Mouse (Mus musculus): ENCODE data around the gene Epb41l2. TPM values are rescaled to one million over a fixed set of nuclear protein-coding genes. Genes with fewer than 3 reads are reported as not detected.

Gene Epb41l2
- polyA plus RNA-seq, 1 experiment from 2014 or later, result 45.3 TPM

DNA sequence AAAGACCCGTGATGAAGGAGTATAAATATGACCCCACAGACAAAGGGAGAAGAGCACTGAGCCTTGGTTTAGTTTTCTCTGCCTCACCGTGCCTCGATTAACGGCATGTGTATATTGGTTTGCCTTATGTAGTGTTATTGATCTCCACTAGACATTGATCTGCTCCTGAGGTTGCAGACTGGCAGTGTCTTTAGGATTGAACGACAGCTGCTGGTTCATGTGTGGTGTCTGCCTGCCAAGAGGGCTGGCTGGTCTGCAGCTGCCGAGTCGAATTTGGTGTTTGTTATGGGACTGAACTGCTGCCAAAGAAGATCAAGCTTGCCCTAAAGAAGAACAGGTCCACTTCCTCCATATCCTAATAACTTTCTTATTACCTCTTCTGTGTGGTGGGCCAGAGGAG, 5.2 kb upstream of the Epb41l2 start:
- 93% methylated on average over 7 of the region's 7 CpGs for WGBS
- H3K27me3 ChIP-seq (ENCODE audit: control insufficient read depth, insufficient read depth, low read length), result no peaks in the 10 kb centered on the region

GRCm38 (mm10) chr10:25359959-25360811, 587 bp downstream of the Epb41l2 start:
- Histone ChIP-seq H3K9me3 (ENCODE audit: control insufficient read depth, low read length) (no peaks in the 10 kb centered on the region), H3K4me3 (ENCODE audit: low read depth, low read length) (peak overlapping the region; percentile 93), H3K27me3 (ENCODE audit: control insufficient read depth, insufficient read depth, low read length) (no peaks in the 10 kb centered on the region), H3K36me3 (ENCODE audit: control insufficient read depth, insufficient read depth, low read length) (no peaks in the 10 kb centered on the region), H3K4me2 (ENCODE audit: low read depth) (peak overlapping the region; percentile 71), H3K27ac (ENCODE audit: low read depth, low read length) (peak overlapping the region; percentile 70; the same call in 1 of the 2 replicates), H3K4me1 (ENCODE audit: control insufficient read depth, insufficient read depth, low read length) (peaks cover 5% of the 10 kb centered on the region; the same call in 1 of the 2 replicates), H3K9ac (ENCODE audit: low read length) (peak overlapping the region; percentile 77)
- ATAC-seq (ENCODE audit: insufficient read depth, low FRiP score, low TSS enrichment) (no peak; the same call in none of the 2 replicates), DNase-seq (ENCODE audit: low spot score) (peak; percentile 43)
- WGBS, result under 1% methylated on average over 31 of the region's 84 CpGs

More for the DNA sequence above, 5.2 kb upstream of the Epb41l2 start:
- no peak for ATAC-seq (ENCODE audit: insufficient read depth, low FRiP score, low TSS enrichment)
- no peak overlapping the region for H3K9ac ChIP-seq (ENCODE audit: low read length)
- H3K36me3 ChIP-seq (ENCODE audit: control insufficient read depth, insufficient read depth, low read length), result no peaks in the 10 kb centered on the region
- H3K4me3 ChIP-seq (ENCODE audit: low read depth, low read length), result no peak overlapping the region
- H3K4me2 ChIP-seq (ENCODE audit: low read depth), result no peak overlapping the region
- no peaks in the 10 kb centered on the region for H3K4me1 ChIP-seq (ENCODE audit: control insufficient read depth, insufficient read depth, low read length)
- no peak for DNase-seq (ENCODE audit: low spot score)
- H3K9me3 ChIP-seq (ENCODE audit: control insufficient read depth, low read length), result no peaks in the 10 kb centered on the region
- no peak overlapping the region for H3K27ac ChIP-seq (ENCODE audit: low read depth, low read length)

DNA sequence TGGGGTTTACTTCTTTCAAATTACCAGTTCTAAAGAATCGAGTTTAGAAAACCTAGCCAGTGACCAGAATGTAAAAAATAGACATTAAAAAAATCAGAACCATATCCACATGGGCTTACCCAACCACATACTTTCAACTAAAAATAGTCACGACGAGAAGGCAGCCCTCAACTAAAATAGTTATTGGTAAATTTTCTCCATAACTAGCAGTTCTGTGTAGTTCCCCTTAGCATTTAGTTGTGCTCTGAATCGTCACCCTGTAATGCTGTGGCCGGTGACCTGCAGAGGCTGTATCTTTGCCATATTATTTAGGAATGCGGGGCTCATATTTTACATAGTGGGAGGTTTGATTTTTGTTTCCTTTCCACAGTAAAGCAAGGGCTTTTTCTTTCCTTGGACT, 2.6 kb downstream of the Epb41l2 start:
- Histone ChIP-seq H3K9ac (ENCODE audit: low read length) (no peak overlapping the region), H3K4me3 (ENCODE audit: low read depth, low read length) (no peak overlapping the region), H3K4me1 (ENCODE audit: control insufficient read depth, insufficient read depth, low read length) (peaks cover 5% of the 10 kb centered on the region; the same call in 1 of the 2 replicates), H3K27me3 (ENCODE audit: control insufficient read depth, insufficient read depth, low read length) (no peaks in the 10 kb centered on the region), H3K4me2 (ENCODE audit: low read depth) (no peak overlapping the region), H3K36me3 (ENCODE audit: control insufficient read depth, insufficient read depth, low read length) (no peaks in the 10 kb centered on the region), H3K9me3 (ENCODE audit: control insufficient read depth, low read length) (no peaks in the 10 kb centered on the region), H3K27ac (ENCODE audit: low read depth, low read length) (no peak overlapping the region)
- DNase-seq (ENCODE audit: low spot score) (no peak), ATAC-seq (ENCODE audit: insufficient read depth, low FRiP score, low TSS enrichment) (no peak)
- 73% methylated on average over 6 of the region's 6 CpGs for WGBS

GRCm38 (mm10) chr10:25365158-25365557, 5.6 kb downstream of the Epb41l2 start:
- H3K4me1 ChIP-seq (ENCODE audit: control insufficient read depth, insufficient read depth, low read length), result peaks cover 7% of the 10 kb centered on the region; the same call in 1 of the 2 replicates
- no peak overlapping the region for H3K27ac ChIP-seq (ENCODE audit: low read depth, low read length)
- no peaks in the 10 kb centered on the region for H3K9me3 ChIP-seq (ENCODE audit: control insufficient read depth, low read length)
- H3K4me2 ChIP-seq (ENCODE audit: low read depth), result no peak overlapping the region
- ATAC-seq (ENCODE audit: insufficient read depth, low FRiP score, low TSS enrichment) (no peak), DNase-seq (ENCODE audit: low spot score) (no peak)
- whole genome bisulfite sequencing, result 90% methylated on average over 7 of the region's 7 CpGs
- no peak overlapping the region for H3K4me3 ChIP-seq (ENCODE audit: low read depth, low read length)
- no peaks in the 10 kb centered on the region for H3K27me3 ChIP-seq (ENCODE audit: control insufficient read depth, insufficient read depth, low read length)
- no peak overlapping the region for H3K9ac ChIP-seq (ENCODE audit: low read length)
- H3K36me3 ChIP-seq (ENCODE audit: control insufficient read depth, insufficient read depth, low read length), result no peaks in the 10 kb centered on the region

- no peaks in the 10 kb centered on the region for H3K9me3 ChIP-seq (ENCODE audit: control insufficient read depth, low read length)
- H3K27ac ChIP-seq (ENCODE audit: low read depth, low read length), result no peak overlapping the region
- no peaks in the 10 kb centered on the region for H3K27me3 ChIP-seq (ENCODE audit: control insufficient read depth, insufficient read depth, low read length)
- WGBS, result 85% methylated on average over 7 of the region's 7 CpGs
- peaks cover 7% of the 10 kb centered on the region; the same call in 1 of the 2 replicates for H3K4me1 ChIP-seq (ENCODE audit: control insufficient read depth, insufficient read depth, low read length)
- no peak overlapping the region for H3K4me3 ChIP-seq (ENCODE audit: low read depth, low read length)
- no peak overlapping the region for H3K4me2 ChIP-seq (ENCODE audit: low read depth)
- ATAC-seq (ENCODE audit: insufficient read depth, low FRiP score, low TSS enrichment), result no peak
- no peak overlapping the region for H3K9ac ChIP-seq (ENCODE audit: low read length)
- DNase-seq (ENCODE audit: low spot score), result no peak
- H3K36me3 ChIP-seq (ENCODE audit: control insufficient read depth, insufficient read depth, low read length), result no peaks in the 10 kb centered on the region
Measured at GRCm38 (mm10) chr10:25365708-25366107, 6.1 kb downstream of the Epb41l2 start.

DNA sequence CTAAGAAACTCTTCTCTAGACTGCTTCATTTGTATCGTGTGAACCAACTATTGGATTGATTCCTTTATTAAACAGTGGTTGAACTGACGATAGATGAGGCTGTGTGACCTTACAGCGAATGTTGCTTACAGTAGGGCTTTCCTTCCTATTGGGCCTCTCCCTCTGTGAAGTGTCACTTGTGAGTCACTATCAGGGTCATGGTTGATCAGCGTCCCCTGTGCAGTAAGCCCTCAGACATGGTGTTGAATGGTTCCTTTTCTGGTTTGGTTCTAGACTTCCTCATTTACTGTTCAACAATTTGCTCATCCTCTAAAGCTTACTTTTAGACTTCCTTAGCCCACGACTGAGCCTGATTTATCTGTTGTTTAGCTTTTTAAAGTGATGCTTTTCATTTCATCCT, 7.1 kb downstream of the Epb41l2 start:
- no peak overlapping the region for H3K27ac ChIP-seq (ENCODE audit: low read depth, low read length)
- no peaks in the 10 kb centered on the region for H3K36me3 ChIP-seq (ENCODE audit: control insufficient read depth, insufficient read depth, low read length)
- no peaks in the 10 kb centered on the region for H3K27me3 ChIP-seq (ENCODE audit: control insufficient read depth, insufficient read depth, low read length)
- no peaks in the 10 kb centered on the region for H3K9me3 ChIP-seq (ENCODE audit: control insufficient read depth, low read length)
- no peak overlapping the region for H3K4me3 ChIP-seq (ENCODE audit: low read depth, low read length)
- WGBS, result 86% methylated on average over 5 of the region's 5 CpGs
- 0 out of 2 replicates have a peak, but pooled peaks cover 2% of the 10 kb centered on the region for H3K4me1 ChIP-seq (ENCODE audit: control insufficient read depth, insufficient read depth, low read length)
- DNase-seq (ENCODE audit: low spot score), result no peak
- no peak for ATAC-seq (ENCODE audit: insufficient read depth, low FRiP score, low TSS enrichment)
- H3K4me2 ChIP-seq (ENCODE audit: low read depth), result no peak overlapping the region
- H3K9ac ChIP-seq (ENCODE audit: low read length), result no peak overlapping the region

DNA sequence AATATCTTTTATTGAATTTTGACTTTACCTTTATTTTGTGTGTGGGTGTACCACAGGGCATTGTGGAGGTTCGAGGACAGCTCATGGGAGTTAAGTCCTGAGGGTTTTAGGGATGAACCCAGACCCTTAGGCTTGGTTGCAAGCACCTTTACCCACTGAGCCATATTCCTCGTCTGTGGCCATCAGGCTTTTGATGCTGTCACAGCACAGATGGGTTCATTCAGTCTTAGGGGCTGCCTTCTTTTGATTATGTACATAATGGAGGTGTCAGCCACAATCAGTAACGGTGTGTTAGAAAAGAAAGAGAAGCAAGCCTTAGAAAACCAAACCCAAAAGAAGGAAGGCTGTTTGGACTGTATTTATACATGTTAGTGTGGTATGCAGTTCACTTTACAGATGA, 9.3 kb downstream of the Epb41l2 start:
- no peak overlapping the region for H3K4me2 ChIP-seq (ENCODE audit: low read depth)
- no peak overlapping the region for H3K4me3 ChIP-seq (ENCODE audit: low read depth, low read length)
- H3K36me3 ChIP-seq (ENCODE audit: control insufficient read depth, insufficient read depth, low read length), result no peaks in the 10 kb centered on the region
- H3K9ac ChIP-seq (ENCODE audit: low read length), result no peak overlapping the region
- WGBS, result 51% methylated on average over 3 of the region's 3 CpGs
- no peak overlapping the region for H3K27ac ChIP-seq (ENCODE audit: low read depth, low read length)
- H3K9me3 ChIP-seq (ENCODE audit: control insufficient read depth, low read length), result no peaks in the 10 kb centered on the region
- 0 out of 2 replicates have a peak, but pooled peaks cover 2% of the 10 kb centered on the region for H3K4me1 ChIP-seq (ENCODE audit: control insufficient read depth, insufficient read depth, low read length)
- DNase-seq (ENCODE audit: low spot score) (no peak), ATAC-seq (ENCODE audit: insufficient read depth, low FRiP score, low TSS enrichment) (no peak)
- H3K27me3 ChIP-seq (ENCODE audit: control insufficient read depth, insufficient read depth, low read length), result no peaks in the 10 kb centered on the region

DNA sequence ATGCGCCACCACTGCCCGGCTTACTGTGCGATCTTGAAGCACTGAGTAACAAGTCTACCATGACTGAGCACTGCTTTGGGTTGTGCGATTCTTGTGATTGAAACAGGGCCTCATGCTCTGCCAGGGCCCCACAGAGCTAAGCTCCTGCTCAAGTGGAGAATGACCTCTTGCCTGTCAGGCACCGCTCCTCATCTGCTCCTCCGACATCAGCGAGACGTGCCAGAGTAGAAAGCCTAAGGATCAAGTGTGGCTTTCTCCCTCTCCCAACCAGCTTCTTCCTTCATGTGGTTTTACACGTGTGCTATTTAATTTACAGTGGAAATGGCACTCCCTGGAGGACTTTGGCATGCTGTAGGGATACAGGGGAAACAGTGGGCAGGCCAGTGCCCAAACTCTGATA, 10.1 kb downstream of the Epb41l2 start:
- H3K9me3 ChIP-seq (ENCODE audit: control insufficient read depth, low read length), result no peaks in the 10 kb centered on the region
- H3K36me3 ChIP-seq (ENCODE audit: control insufficient read depth, insufficient read depth, low read length), result no peaks in the 10 kb centered on the region
- peaks cover 2% of the 10 kb centered on the region; the same call in 1 of the 2 replicates for H3K4me1 ChIP-seq (ENCODE audit: control insufficient read depth, insufficient read depth, low read length)
- H3K4me3 ChIP-seq (ENCODE audit: low read depth, low read length), result no peak overlapping the region
- H3K9ac ChIP-seq (ENCODE audit: low read length), result no peak overlapping the region
- no peak for DNase-seq (ENCODE audit: low spot score)
- no peak overlapping the region for H3K4me2 ChIP-seq (ENCODE audit: low read depth)
- 84% methylated on average over 9 of the region's 9 CpGs for WGBS
- ATAC-seq (ENCODE audit: insufficient read depth, low FRiP score, low TSS enrichment), result no peak
- H3K27me3 ChIP-seq (ENCODE audit: control insufficient read depth, insufficient read depth, low read length), result no peaks in the 10 kb centered on the region
- H3K27ac ChIP-seq (ENCODE audit: low read depth, low read length), result no peak overlapping the region

- no peak overlapping the region for H3K27ac ChIP-seq (ENCODE audit: low read depth, low read length)
- no peak overlapping the region for H3K9ac ChIP-seq (ENCODE audit: low read length)
- DNase-seq (ENCODE audit: low spot score) (no peak), ATAC-seq (ENCODE audit: insufficient read depth, low FRiP score, low TSS enrichment) (no peak)
- H3K27me3 ChIP-seq (ENCODE audit: control insufficient read depth, insufficient read depth, low read length), result no peaks in the 10 kb centered on the region
- H3K4me3 ChIP-seq (ENCODE audit: low read depth, low read length), result no peak overlapping the region
- no peak overlapping the region for H3K4me2 ChIP-seq (ENCODE audit: low read depth)
- H3K9me3 ChIP-seq (ENCODE audit: control insufficient read depth, low read length), result no peaks in the 10 kb centered on the region
- peaks cover 2% of the 10 kb centered on the region; the same call in 1 of the 2 replicates for H3K4me1 ChIP-seq (ENCODE audit: control insufficient read depth, insufficient read depth, low read length)
- whole genome bisulfite sequencing, result 65% methylated on average over 2 of the region's 2 CpGs
- H3K36me3 ChIP-seq (ENCODE audit: control insufficient read depth, insufficient read depth, low read length), result no peaks in the 10 kb centered on the region
Measured at GRCm38 (mm10) chr10:25371336-25371735, 11.7 kb downstream of the Epb41l2 start.

Data from neural tube, embryonic 11.5 days (tissue).